Mouse (Mus musculus) ES-Bruce4 (cell line): ENCODE results near the gene Syt1. TPM values are rescaled to one million over a fixed set of nuclear protein-coding genes. Genes with fewer than 3 reads are reported as not detected.

Source experiments
- H3K27ac ChIP-seq: 2 replicates; pipeline ENCODE4 v1.5.1; 2012; ENCODE audit warnings: low read length, inconsistent platforms; ENCODE audit not compliant: insufficient read depth
- H3K27me3 ChIP-seq: 2 replicates; pipeline ENCODE4 v1.6.1; 2012; ENCODE audit warnings: mild to moderate bottlenecking, low read length, inconsistent platforms; ENCODE audit not compliant: control insufficient read depth, poor library complexity, insufficient read depth, severe bottlenecking
- H3K36me3 ChIP-seq: 2 replicates; pipeline ENCODE4 v1.6.1; 2012; ENCODE audit warnings: inconsistent platforms, mild to moderate bottlenecking, low read length, moderate library complexity; ENCODE audit not compliant: control insufficient read depth, poor library complexity, insufficient read depth, severe bottlenecking
- H3K4me1 ChIP-seq: one replicate; pipeline ENCODE4 v1.8.1; 2011; ENCODE audit warnings: low read length; ENCODE audit not compliant: control insufficient read depth, insufficient read depth
- H3K4me3 ChIP-seq: 2 replicates; pipeline ENCODE4 v1.5.1; 2011; ENCODE audit warnings: low read depth, mild to moderate bottlenecking, low read length
- H3K9ac ChIP-seq: 2 replicates; pipeline ENCODE4 v1.6.1; 2012; ENCODE audit warnings: low read depth, mild to moderate bottlenecking, inconsistent platforms; ENCODE audit not compliant: poor library complexity, severe bottlenecking
- H3K9me3 ChIP-seq: replicated peaks from 2 replicates; pipeline ENCODE4 v1.6.1; 2012; ENCODE audit warnings: mild to moderate bottlenecking, low read length, inconsistent platforms; ENCODE audit not compliant: control insufficient read depth, poor library complexity, insufficient read depth, severe bottlenecking
- CTCF ChIP-seq: IDR thresholded peaks from one replicate; pipeline ENCODE4 v1.8.1; 2011; ENCODE audit warnings: low read depth, low read length
- EP300 ChIP-seq: IDR thresholded peaks from 2 replicates; pipeline ENCODE4 v1.6.1; 2011; ENCODE audit warnings: low read depth, low read length; ENCODE audit not compliant: insufficient read depth
- POLR2A ChIP-seq: IDR thresholded peaks from one replicate; pipeline ENCODE4 v1.8.1; 2011; ENCODE audit warnings: low read length; ENCODE audit not compliant: insufficient read depth
- polyA plus RNA-seq: library from polyadenylated mRNA; stranded (reverse); fragments of >200 nt; gene quantifications from 2 replicates; pipeline ENCODE4 v1.2.4, GENCODE M21; 2011; ENCODE audit warnings: low read depth; ENCODE audit not compliant: missing spikeins, insufficient read depth, insufficient read length

Gene Syt1
- polyA plus RNA-seq, 1 experiment = 0.72 TPM

DNA sequence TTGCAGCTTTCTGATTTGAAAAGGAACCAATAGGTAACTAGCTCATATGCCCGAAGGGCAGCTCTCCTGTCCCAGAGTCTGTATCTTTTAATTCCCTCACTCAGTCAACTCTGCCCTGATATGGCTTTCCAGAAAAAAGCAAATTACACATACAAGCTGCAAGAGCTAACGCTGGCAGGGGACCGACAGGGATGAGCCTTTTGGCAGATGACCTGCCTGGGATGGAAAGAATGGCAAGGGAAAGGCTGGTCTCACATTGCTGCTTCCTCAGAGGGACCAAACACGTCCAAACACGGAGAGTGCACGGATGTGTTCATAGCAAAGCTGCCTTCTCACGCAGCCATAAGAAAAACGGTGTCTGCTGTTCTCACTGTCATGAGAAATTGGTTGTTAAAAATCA lies 58.6 kb downstream of the Syt1 start:
- H3K27me3 ChIP-seq = no peaks in the 10 kb centered on the region
- H3K9ac ChIP-seq = no peak overlapping the region
- H3K4me3 ChIP-seq = no peak overlapping the region
- H3K4me1 ChIP-seq = no peaks in the 10 kb centered on the region
- no peak overlapping the region for H3K27ac ChIP-seq
- H3K9me3 ChIP-seq = no peaks in the 10 kb centered on the region
- no peak for TF ChIP-seq EP300
- no peak for TF ChIP-seq CTCF
- TF ChIP-seq POLR2A = no peak
- no peaks in the 10 kb centered on the region for H3K36me3 ChIP-seq

DNA sequence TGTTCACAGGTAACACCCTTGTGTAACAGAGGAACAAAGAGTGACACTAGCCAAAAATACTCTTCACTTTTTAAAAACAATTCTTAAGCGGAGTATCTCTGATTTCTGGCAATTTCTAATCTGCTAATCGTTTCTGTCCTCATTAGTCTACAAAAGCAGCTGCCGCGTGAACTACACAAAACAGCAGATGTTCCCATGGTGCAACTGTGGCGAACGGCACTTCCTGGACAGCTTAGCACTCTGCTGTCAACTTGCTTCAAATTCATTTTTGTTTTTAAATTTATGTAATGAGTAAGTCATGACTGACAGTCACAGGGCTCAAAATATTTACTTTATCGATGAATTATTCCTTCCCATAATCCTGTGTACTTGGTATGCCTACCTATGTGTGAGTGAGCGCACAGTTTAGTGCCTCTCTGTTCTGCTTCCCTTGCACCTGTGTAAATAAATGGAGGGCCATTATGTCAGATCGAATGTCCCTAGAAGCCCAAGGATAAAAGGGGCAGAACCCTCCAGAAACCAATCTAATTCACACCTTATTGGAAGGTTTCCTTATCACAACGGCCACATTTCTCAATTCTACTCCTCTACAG lies 73.8 kb downstream of the Syt1 start:
- H3K27ac ChIP-seq = no peak overlapping the region
- H3K36me3 ChIP-seq = no peaks in the 10 kb centered on the region
- H3K9ac ChIP-seq = no peak overlapping the region
- H3K27me3 ChIP-seq = no peaks in the 10 kb centered on the region
- no peaks in the 10 kb centered on the region for H3K4me1 ChIP-seq
- H3K4me3 ChIP-seq = no peak overlapping the region
- H3K9me3 ChIP-seq = no peaks in the 10 kb centered on the region
- TF ChIP-seq CTCF (no peak), POLR2A (no peak), EP300 (no peak)

DNA sequence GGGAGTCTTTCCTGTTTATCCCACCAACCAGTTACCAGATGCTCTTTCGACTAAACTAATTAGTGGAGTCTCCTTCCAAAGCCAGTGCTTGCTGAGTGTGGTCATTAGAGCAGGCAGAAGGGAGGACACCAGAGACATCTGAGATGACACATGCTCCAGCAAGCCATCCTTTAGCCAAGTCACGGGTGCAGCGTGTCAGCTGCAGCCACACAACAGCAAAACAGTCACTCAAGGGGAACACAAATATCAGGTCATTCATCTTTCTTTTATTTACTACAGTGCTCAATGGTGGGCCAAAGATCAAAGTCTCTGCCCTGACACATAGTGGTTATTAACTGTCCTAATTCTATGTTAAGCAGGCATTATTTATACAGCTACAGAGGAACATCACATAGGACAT lies 80.5 kb downstream of the Syt1 start:
- TF ChIP-seq POLR2A = no peak
- no peak for TF ChIP-seq EP300
- no peak for TF ChIP-seq CTCF
- H3K27ac ChIP-seq = no peak overlapping the region

DNA sequence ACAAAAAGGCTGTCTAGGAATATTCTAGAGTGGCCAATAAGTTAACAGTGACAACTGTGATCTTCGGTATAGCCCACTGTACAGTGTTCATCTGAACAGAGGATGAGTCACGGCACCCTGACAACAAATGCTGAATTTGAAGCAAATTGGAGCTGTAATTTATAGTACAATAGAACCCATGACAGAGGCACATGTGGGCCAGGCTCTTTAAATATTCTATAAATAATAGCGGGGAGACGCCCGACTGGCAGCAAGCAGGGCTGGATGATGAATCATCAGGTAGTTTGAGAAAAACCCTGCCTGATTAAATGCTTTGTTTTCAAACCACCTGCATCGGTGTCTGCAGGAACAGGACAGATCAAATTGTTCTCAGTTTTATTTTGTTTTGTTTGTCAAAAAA lies 81.1 kb downstream of the Syt1 start:
- no peak overlapping the region for H3K4me3 ChIP-seq
- no peak overlapping the region for H3K9ac ChIP-seq
- no peak overlapping the region for H3K27ac ChIP-seq
- H3K9me3 ChIP-seq = no peaks in the 10 kb centered on the region
- TF ChIP-seq POLR2A = no peak
- TF ChIP-seq EP300 = no peak
- TF ChIP-seq CTCF = no peak
- H3K4me1 ChIP-seq = no peaks in the 10 kb centered on the region
- H3K36me3 ChIP-seq = no peaks in the 10 kb centered on the region
- no peaks in the 10 kb centered on the region for H3K27me3 ChIP-seq

More for the DNA sequence above, 80.5 kb downstream of the Syt1 start:
- Histone ChIP-seq H3K36me3 (no peaks in the 10 kb centered on the region), H3K9me3 (no peaks in the 10 kb centered on the region), H3K9ac (no peak overlapping the region), H3K27me3 (no peaks in the 10 kb centered on the region), H3K4me3 (no peak overlapping the region), H3K4me1 (no peaks in the 10 kb centered on the region)

DNA sequence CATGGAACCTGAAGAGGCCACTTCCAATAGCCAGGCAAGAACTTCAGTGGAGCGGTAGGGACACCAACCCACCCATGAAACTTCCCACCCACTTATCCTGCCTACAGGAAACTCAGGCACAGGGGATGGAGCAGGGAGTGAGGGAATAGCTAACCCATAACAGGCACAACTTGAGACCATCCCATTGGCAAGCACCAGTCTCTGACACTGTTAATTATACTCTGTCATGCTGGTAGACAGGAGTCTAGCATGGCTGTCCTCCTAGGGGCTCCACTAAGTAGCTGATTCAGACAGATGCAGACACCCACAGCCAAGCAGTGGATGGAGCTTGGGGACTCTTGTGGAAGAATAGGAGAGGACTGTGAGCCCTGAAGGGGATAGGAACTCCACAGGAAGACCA lies 105.5 kb downstream of the Syt1 start:
- no peaks in the 10 kb centered on the region for H3K4me1 ChIP-seq
- no peaks in the 10 kb centered on the region for H3K9me3 ChIP-seq
- H3K27me3 ChIP-seq = no peaks in the 10 kb centered on the region
- no peaks in the 10 kb centered on the region for H3K36me3 ChIP-seq
- H3K9ac ChIP-seq = no peak overlapping the region
- H3K4me3 ChIP-seq = no peak overlapping the region
- no peak overlapping the region for H3K27ac ChIP-seq
- TF ChIP-seq POLR2A (no peak), EP300 (no peak), CTCF (no peak)

DNA sequence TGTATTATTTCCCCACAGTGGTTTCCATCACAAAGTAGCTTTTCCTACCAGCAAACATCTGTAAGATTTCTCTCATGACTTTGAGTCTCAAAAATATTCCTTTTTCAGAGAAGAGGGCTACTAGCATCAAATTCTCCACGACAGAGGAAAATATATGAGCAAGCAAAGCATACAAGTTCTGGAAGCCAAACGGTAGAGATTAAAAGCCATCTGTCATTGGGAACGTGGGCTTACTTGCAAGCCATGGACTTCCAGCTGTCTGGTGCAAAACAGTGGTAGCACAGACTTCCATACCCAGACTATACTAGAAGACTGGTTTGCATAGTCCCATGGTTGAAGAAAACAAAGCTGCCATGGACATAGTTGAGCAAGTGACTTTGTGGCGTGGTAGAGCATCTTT lies 106.4 kb downstream of the Syt1 start:
- H3K4me1 ChIP-seq = no peaks in the 10 kb centered on the region
- H3K27ac ChIP-seq = no peak overlapping the region
- no peaks in the 10 kb centered on the region for H3K36me3 ChIP-seq
- H3K9me3 ChIP-seq = no peaks in the 10 kb centered on the region
- no peaks in the 10 kb centered on the region for H3K27me3 ChIP-seq
- no peak overlapping the region for H3K4me3 ChIP-seq
- TF ChIP-seq CTCF (no peak), POLR2A (no peak), EP300 (no peak)
- H3K9ac ChIP-seq = no peak overlapping the region
